Mouse (Mus musculus) bone marrow macrophage, adult 2 months (primary cell): ENCODE results near the gene Rbms2.

ENCODE experiments used
- CTCF ChIP-seq: IDR thresholded peaks from 2 replicates; pipeline ENCODE4 v1.5.1; 2012; ENCODE audit warnings: low read depth, mild to moderate bottlenecking, low read length, moderate library complexity
- POLR2A ChIP-seq: IDR thresholded peaks from 2 replicates; pipeline ENCODE4 v1.6.1; 2012; ENCODE audit warnings: mild to moderate bottlenecking, low read depth, low read length, borderline replicate concordance

- no peak for TF ChIP-seq POLR2A
- TF ChIP-seq CTCF = no peak
Observed at GRCm38 (mm10) chr10:128191472-128191871, 11.4 kb upstream of the Rbms2 start.
